Mouse (Mus musculus): Measurements from ENCODE around the gene Pex14. TPM values are rescaled to one million over a fixed set of nuclear protein-coding genes. Genes with fewer than 3 reads are reported as not detected.

The Pex14 gene
- polyA plus RNA-seq, 1 experiment from 2014 or later: 64.3 TPM

DNA sequence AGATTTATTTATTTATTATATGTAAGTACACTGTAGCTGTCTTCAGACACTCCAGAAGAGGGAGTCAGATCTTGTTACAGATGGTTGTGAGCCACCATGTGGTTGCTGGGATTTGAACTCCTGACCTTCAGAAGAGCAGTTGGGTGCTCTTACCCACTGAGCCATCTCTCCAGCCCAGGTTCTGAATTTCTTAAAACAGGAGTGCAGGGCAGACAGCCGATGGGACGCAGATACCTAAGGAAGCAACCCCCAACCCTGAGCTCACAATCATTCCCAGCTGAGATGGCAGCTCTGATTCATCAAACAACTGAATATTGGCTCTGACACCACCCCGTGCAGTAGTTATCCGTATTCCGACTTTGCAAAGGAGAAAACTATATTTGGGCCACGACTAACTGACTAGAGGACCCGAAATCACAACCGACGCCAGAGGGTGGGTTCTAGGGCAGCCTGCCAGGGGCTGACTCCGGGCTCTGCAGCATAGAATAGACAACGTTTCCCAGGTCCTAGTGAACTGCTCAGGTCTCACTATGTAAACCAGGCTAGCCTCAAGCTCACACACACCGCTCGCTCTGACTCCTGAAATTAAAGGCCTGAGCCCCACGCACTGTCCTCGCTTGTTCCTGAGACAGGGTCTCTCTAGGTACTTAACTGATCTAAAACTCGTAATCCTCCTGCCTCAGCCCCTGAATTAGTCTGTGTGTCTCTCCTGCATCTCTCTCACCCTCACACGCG, 36.6 kb upstream of the Pex14 start:
- 61% methylated on average over 18 of the region's 18 CpGs for WGBS
- ATAC-seq: no peak
- H3K4me1 ChIP-seq (ENCODE audit: control insufficient read depth, insufficient read depth, low read length): peaks cover 8% of the 10 kb centered on the region
- H3K36me3 ChIP-seq (ENCODE audit: control insufficient read depth, insufficient read depth, low read length): peaks cover under 1% of the 10 kb centered on the region; the same call in 1 of the 2 replicates
- H3K4me2 ChIP-seq (ENCODE audit: low read depth, low read length): peak overlapping the region; percentile 88
- no peaks in the 10 kb centered on the region for H3K9me3 ChIP-seq (ENCODE audit: control insufficient read depth, low read length)
- H3K9ac ChIP-seq (ENCODE audit: low read depth, low read length): peak overlapping the region; percentile 81; the same call in 1 of the 2 replicates
- no peaks in the 10 kb centered on the region for H3K27me3 ChIP-seq (replicated peaks; ENCODE audit: control insufficient read depth, insufficient read depth, low read length)
- peak overlapping the region; percentile 69 for H3K4me3 ChIP-seq (ENCODE audit: low read length)
- H3K27ac ChIP-seq (ENCODE audit: low read length): no peak overlapping the region

DNA sequence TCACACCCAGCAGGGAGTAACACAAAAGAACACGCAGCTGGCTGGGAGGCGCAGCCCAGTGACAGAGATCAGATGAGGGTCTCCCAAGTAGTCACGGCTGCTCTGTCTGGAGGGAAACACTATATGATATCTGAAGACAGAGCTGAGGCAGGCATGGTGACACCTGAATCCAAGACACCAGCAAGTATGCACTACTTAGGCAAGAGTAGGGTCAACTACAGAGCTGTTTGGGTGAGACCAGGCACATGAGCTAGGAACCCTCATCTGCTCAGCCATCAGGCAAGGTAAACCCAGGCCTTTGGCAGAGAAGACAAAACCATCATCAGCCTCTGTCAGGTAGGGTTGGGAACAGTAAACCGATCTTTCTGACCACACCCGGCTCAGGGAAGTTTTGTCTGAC, 33.7 kb upstream of the Pex14 start:
- no peak overlapping the region for H3K4me3 ChIP-seq (ENCODE audit: low read length)
- H3K36me3 ChIP-seq (ENCODE audit: control insufficient read depth, insufficient read depth, low read length): peaks cover 7% of the 10 kb centered on the region; the same call in 1 of the 2 replicates
- ATAC-seq: no peak
- no peak overlapping the region for H3K27ac ChIP-seq (ENCODE audit: low read length)
- no peaks in the 10 kb centered on the region for H3K9me3 ChIP-seq (ENCODE audit: control insufficient read depth, low read length)
- 81% methylated on average over 5 of the region's 5 CpGs for WGBS
- no peak overlapping the region for H3K4me2 ChIP-seq (ENCODE audit: low read depth, low read length)
- no peaks in the 10 kb centered on the region for H3K27me3 ChIP-seq (replicated peaks; ENCODE audit: control insufficient read depth, insufficient read depth, low read length)
- no peak overlapping the region for H3K9ac ChIP-seq (ENCODE audit: low read depth, low read length)
- peaks cover 8% of the 10 kb centered on the region for H3K4me1 ChIP-seq (ENCODE audit: control insufficient read depth, insufficient read depth, low read length)

DNA sequence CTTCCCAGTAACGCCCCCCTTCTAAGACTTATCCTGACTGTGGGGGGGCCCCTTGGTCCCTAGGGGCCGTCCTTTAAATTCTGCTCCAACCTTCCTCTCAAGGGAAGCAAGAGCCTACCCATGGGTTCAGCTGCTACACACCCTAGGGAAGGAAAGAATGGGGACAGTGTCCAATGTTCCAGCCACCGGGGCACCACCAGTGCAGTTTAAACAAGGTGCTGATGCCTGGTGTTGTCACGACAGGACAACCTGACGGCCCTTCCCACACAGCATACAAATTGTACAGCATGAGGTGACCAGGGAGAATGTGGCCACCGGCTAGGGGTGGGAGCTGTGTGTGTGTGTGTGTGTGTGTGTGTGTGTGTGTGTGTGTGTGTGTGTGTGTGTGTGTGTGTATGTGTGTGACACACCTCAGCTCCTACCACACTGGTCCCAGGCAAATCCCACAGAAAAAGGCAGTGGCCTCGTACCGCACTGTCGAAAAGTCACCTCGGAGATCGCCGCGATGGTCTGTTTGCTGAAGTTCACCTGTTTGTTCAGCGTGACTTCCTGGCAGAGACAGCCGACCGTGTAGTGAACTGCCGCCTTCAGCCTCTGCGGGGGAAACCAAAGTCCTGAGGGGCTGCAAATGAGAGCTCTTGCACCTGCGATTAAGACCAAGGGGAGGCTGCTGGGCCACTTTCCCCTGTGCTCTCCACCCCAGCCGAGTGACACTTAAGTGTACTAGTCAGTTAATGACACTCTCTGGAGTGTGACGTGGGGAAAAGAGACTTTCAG, 32.3 kb upstream of the Pex14 start:
- Histone ChIP-seq H3K4me1 (ENCODE audit: control insufficient read depth, insufficient read depth, low read length) (peaks cover 8% of the 10 kb centered on the region), H3K9me3 (ENCODE audit: control insufficient read depth, low read length) (no peaks in the 10 kb centered on the region), H3K4me2 (ENCODE audit: low read depth, low read length) (no peak overlapping the region), H3K27me3 (replicated peaks; ENCODE audit: control insufficient read depth, insufficient read depth, low read length) (no peaks in the 10 kb centered on the region), H3K4me3 (ENCODE audit: low read length) (no peak overlapping the region), H3K36me3 (ENCODE audit: control insufficient read depth, insufficient read depth, low read length) (peaks cover 7% of the 10 kb centered on the region; the same call in 1 of the 2 replicates), H3K9ac (ENCODE audit: low read depth, low read length) (no peak overlapping the region), H3K27ac (ENCODE audit: low read length) (no peak overlapping the region)
- no peak for ATAC-seq
- 62% methylated on average over 21 of the region's 21 CpGs for WGBS

DNA sequence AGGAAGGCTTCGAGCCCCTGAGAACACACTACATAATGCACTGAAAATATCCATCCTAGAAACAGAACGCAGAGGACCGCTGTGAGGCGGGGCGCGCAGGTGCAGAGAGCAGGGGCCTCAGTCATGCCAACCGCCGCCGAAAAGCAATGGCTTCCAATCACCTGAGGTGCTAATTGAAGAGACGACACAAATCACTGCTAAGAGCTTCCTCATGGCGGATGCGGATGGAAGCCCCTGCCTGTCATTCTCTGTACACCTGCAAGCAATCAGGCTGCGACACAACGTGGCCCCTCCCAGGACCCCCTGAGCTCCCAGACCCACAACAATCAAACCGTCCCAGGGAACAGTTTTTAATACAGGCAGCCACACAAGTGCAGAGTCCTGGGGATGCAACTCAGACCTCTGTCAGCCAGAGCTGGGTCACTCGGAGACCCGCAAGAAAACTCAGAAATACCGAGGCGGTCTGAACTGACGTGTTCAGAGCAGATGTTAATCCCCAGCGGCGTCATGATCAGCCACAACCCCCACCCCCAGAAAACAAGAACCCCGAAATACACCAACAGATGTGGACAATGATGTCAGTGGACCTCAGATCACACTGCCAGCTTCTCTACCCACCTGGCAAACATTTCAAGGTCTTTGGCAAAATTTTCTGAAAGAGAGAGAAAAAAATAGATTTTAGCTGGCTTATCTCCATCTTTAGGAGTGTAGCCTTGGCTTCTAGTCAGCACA, 31.5 kb upstream of the Pex14 start:
- H3K4me3 ChIP-seq (ENCODE audit: low read length): no peak overlapping the region
- peaks cover under 1% of the 10 kb centered on the region; the same call in 1 of the 2 replicates for H3K4me1 ChIP-seq (ENCODE audit: control insufficient read depth, insufficient read depth, low read length)
- no peak overlapping the region for H3K4me2 ChIP-seq (ENCODE audit: low read depth, low read length)
- no peak for ATAC-seq
- 90% methylated on average over 23 of the region's 23 CpGs for WGBS
- no peak overlapping the region for H3K9ac ChIP-seq (ENCODE audit: low read depth, low read length)
- H3K36me3 ChIP-seq (ENCODE audit: control insufficient read depth, insufficient read depth, low read length): peaks cover 7% of the 10 kb centered on the region; the same call in 1 of the 2 replicates
- H3K27me3 ChIP-seq (replicated peaks; ENCODE audit: control insufficient read depth, insufficient read depth, low read length): no peaks in the 10 kb centered on the region
- no peak overlapping the region for H3K27ac ChIP-seq (ENCODE audit: low read length)
- no peaks in the 10 kb centered on the region for H3K9me3 ChIP-seq (ENCODE audit: control insufficient read depth, low read length)

DNA sequence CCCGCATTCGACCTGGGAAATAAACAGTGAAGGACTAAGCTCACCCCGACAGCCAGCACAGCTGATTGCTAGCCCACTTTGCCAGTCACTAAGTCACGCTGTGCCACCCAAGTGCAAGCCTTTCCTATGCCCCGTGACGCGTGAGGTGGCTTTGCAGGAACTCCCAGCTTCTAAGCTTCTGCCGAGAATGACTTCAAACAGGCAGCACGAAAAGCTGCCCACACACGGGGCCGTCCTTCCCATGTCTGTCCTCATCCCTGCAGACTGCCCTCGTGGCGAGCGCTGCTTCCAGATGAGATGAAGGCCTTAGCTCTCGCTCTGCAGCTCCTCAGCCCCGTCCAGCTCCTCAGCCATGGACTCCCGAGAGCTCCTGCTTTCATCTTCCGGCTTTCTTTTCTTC, 28.8 kb upstream of the Pex14 start:
- no peak for ATAC-seq
- Histone ChIP-seq H3K27ac (ENCODE audit: low read length) (no peak overlapping the region), H3K36me3 (ENCODE audit: control insufficient read depth, insufficient read depth, low read length) (peaks cover 7% of the 10 kb centered on the region; the same call in 1 of the 2 replicates), H3K27me3 (replicated peaks; ENCODE audit: control insufficient read depth, insufficient read depth, low read length) (no peaks in the 10 kb centered on the region), H3K4me1 (ENCODE audit: control insufficient read depth, insufficient read depth, low read length) (0 out of 2 replicates have a peak, but pooled peaks cover under 1% of the 10 kb centered on the region), H3K9me3 (ENCODE audit: control insufficient read depth, low read length) (no peaks in the 10 kb centered on the region), H3K4me3 (ENCODE audit: low read length) (no peak overlapping the region), H3K9ac (ENCODE audit: low read depth, low read length) (no peak overlapping the region), H3K4me2 (ENCODE audit: low read depth, low read length) (no peak overlapping the region)
- 73% methylated on average over 18 of the region's 18 CpGs for WGBS

DNA sequence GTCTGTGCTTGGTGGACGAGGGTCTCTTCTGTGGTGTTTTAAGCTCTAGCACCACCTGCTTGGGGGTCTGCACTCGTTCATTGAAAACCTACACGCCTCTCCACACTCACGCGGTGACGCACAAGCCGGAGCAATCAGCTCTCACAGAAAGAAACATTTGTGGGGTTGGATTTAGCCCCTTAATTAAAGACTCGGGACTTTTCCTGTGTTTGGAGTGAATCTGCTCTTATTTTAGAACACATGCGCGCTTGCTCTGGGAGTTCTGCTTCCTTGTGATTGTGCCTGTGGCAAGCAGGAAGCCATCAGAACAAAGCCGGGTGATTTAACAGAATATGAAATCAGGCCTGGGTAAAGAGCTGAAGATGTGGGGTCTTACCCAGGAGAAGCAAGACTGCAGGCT, 27.0 kb upstream of the Pex14 start, which contains the start of gene Cort:
Gene Cort (minus strand): TSS at position 101 of the 400 bp plus-strand sequence.
- no peak within 1 kb of the TSS for H3K9ac ChIP-seq (ENCODE audit: low read depth, low read length)
- H3K27ac ChIP-seq (ENCODE audit: low read length): no peak within 1 kb of the TSS
- no peak within 1 kb of the TSS for H3K4me3 ChIP-seq (ENCODE audit: low read length)
- ATAC-seq: no peak
- peaks cover 7% of the 10 kb centered on the region; the same call in 1 of the 2 replicates for H3K36me3 ChIP-seq (ENCODE audit: control insufficient read depth, insufficient read depth, low read length)
- H3K27me3 ChIP-seq (replicated peaks; ENCODE audit: control insufficient read depth, insufficient read depth, low read length): no peaks in the 10 kb centered on the region
- WGBS: 81% methylated on average over 11 of the region's 11 CpGs
- H3K4me2 ChIP-seq (ENCODE audit: low read depth, low read length): no peak within 1 kb of the TSS
- no peaks in the 10 kb centered on the region for H3K9me3 ChIP-seq (ENCODE audit: control insufficient read depth, low read length)
- H3K4me1 ChIP-seq (ENCODE audit: control insufficient read depth, insufficient read depth, low read length): 0 out of 2 replicates have a peak, but pooled peaks cover 4% of the 10 kb centered on the region

DNA sequence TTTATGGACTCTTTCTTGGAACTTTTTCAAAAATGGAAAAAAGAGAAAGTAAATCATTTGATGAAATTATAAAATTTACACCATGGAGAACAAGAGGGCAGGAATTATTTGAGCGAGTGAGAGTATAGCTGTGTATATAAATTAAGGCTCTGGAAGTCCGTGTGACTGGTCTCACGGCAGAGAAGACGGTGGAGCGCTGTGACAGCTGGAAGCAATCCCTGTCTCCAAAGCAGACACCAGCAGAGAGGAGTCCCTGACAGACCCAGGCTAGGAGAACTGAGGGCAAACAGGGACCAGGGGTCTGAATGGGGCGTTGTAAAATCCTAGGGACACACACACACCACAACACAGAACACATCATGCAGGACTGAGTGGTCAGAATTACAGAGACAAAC, 26.4 kb upstream of the Pex14 start:
- 58% methylated on average over 6 of the region's 6 CpGs for WGBS
- no peak overlapping the region for H3K4me3 ChIP-seq (ENCODE audit: low read length)
- H3K9me3 ChIP-seq (ENCODE audit: control insufficient read depth, low read length): no peaks in the 10 kb centered on the region
- no peak overlapping the region for H3K27ac ChIP-seq (ENCODE audit: low read length)
- no peak overlapping the region for H3K9ac ChIP-seq (ENCODE audit: low read depth, low read length)
- 0 out of 2 replicates have a peak, but pooled peaks cover 4% of the 10 kb centered on the region for H3K4me1 ChIP-seq (ENCODE audit: control insufficient read depth, insufficient read depth, low read length)
- H3K27me3 ChIP-seq (replicated peaks; ENCODE audit: control insufficient read depth, insufficient read depth, low read length): no peaks in the 10 kb centered on the region
- no peak overlapping the region for H3K4me2 ChIP-seq (ENCODE audit: low read depth, low read length)
- ATAC-seq: no peak
- H3K36me3 ChIP-seq (ENCODE audit: control insufficient read depth, insufficient read depth, low read length): peaks cover 5% of the 10 kb centered on the region; the same call in 1 of the 2 replicates

DNA sequence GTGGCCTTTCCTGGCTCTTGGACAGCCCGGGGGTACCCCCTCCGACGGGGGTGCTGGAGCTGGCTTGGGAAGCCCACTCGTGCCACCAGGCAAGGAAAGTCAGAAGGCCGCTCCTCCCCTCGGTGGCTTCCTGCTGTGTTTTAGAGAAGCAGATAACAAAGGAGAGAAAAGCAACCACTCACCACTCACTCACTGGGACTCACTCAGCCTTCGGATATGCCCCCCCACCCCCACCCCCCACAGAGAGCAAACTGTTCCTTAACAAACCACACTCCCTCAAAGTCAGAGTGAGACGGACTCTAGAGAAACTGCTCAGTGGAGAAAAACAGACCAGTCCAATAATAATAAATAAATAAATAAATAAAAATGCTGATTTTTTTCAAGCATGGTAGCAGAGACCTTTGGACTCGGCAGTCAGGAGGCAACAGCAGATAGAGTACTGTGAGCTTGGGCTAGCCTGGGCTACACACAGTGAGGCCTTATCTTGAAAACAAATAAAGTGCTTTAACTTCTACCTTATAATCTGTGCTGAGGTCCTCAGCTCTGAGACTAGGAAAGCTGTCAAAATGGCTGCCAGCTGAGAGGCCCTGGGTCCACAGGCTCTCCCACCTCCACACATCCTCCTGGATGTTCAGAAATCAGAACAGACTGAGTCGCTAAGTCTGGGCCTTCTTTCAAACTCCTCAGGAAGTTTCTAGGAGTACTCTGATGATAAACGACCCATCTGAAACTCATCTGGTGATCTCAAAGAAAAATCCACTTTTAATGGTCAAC, 25.9 kb upstream of the Pex14 start:
- Histone ChIP-seq H3K27me3 (replicated peaks; ENCODE audit: control insufficient read depth, insufficient read depth, low read length) (no peaks in the 10 kb centered on the region), H3K9ac (ENCODE audit: low read depth, low read length) (no peak overlapping the region), H3K9me3 (ENCODE audit: control insufficient read depth, low read length) (no peaks in the 10 kb centered on the region), H3K27ac (ENCODE audit: low read length) (no peak overlapping the region), H3K4me3 (ENCODE audit: low read length) (no peak overlapping the region), H3K36me3 (ENCODE audit: control insufficient read depth, insufficient read depth, low read length) (peaks cover 2% of the 10 kb centered on the region; the same call in 1 of the 2 replicates), H3K4me1 (ENCODE audit: control insufficient read depth, insufficient read depth, low read length) (0 out of 2 replicates have a peak, but pooled peaks cover 4% of the 10 kb centered on the region), H3K4me2 (ENCODE audit: low read depth, low read length) (no peak overlapping the region)
- 63% methylated on average over 11 of the region's 11 CpGs for WGBS
- ATAC-seq: no peak

Measured in intestine, embryonic 16.5 days (tissue).